Mouse (Mus musculus): ENCODE measurements around the gene Zfp526.

GRCm38 (mm10) chr7:25266180-25266962, 45.1 kb downstream of the Zfp526 start:
- TF ChIP-seq CTCF (IDR thresholded peaks at IDR 0.05; ENCODE audit: low read depth, low read length) (no peak), TAL1 (conservative IDR thresholded peaks at IDR 0.05; ENCODE audit: low read depth, low read length) (no peak), POLR2AphosphoS5 (IDR thresholded peaks at IDR 0.05; ENCODE audit: insufficient replicate concordance, low read depth, low read length) (no peak), GATA1 (IDR thresholded peaks at IDR 0.05; ENCODE audit: borderline replicate concordance, low read length) (no peak), GATA2 (IDR thresholded peaks at IDR 0.05; ENCODE audit: borderline replicate concordance, low read depth, low read length) (no peak)

Measured in G1E (cell line).